Mouse (Mus musculus) spleen, adult 12 weeks (tissue): ENCODE measurements around the gene Acp2.

ENCODE experiments used
- DNase-seq: peaks from one replicate; pipeline ENCODE4 v3.0.0; 2022; ENCODE audit warnings: low spot score

The Acp2 gene

GRCm38 (mm10) chr2:91202222-91202971 lies at the start of gene Acp2, which contains the start of gene Nr1h3:
Gene Acp2 (plus strand): TSS chr2:91202885.
Gene Nr1h3 (minus strand): TSS chr2:91202834.
- DNase-seq: peak; percentile 88

GRCm38 (mm10) chr2:91152885-91153377 lies 49.8 kb upstream of the Acp2 start:
- no peak for DNase-seq

- no peak for DNase-seq
Measured at GRCm38 (mm10) chr2:91154091-91154490, 48.6 kb upstream of the Acp2 start.

GRCm38 (mm10) chr2:91157002-91157752 lies 45.5 kb upstream of the Acp2 start:
- DNase-seq: no peak

GRCm38 (mm10) chr2:91160591-91160990 lies 42.1 kb upstream of the Acp2 start:
- DNase-seq: no peak

- DNase-seq: no peak
Measured at GRCm38 (mm10) chr2:91162952-91163351, 39.7 kb upstream of the Acp2 start.

GRCm38 (mm10) chr2:91163532-91163931 lies 39.2 kb upstream of the Acp2 start:
- DNase-seq: no peak

GRCm38 (mm10) chr2:91164991-91165390 lies 37.7 kb upstream of the Acp2 start:
- DNase-seq: no peak

- no peak for DNase-seq
Measured at GRCm38 (mm10) chr2:91167629-91168028, 35.1 kb upstream of the Acp2 start.

- DNase-seq: no peak
Measured at GRCm38 (mm10) chr2:91169587-91170322, 32.9 kb upstream of the Acp2 start.

- DNase-seq: no peak
Measured at GRCm38 (mm10) chr2:91175490-91175889, 27.2 kb upstream of the Acp2 start.

GRCm38 (mm10) chr2:91176234-91176633 lies 26.5 kb upstream of the Acp2 start:
- no peak for DNase-seq

- no peak for DNase-seq
Measured at GRCm38 (mm10) chr2:91179825-91180224, 22.9 kb upstream of the Acp2 start.

- DNase-seq: no peak
Measured at GRCm38 (mm10) chr2:91180706-91181105, 22.0 kb upstream of the Acp2 start.

GRCm38 (mm10) chr2:91182016-91182404 lies 20.7 kb upstream of the Acp2 start:
- DNase-seq: no peak

- no peak for DNase-seq
Measured at GRCm38 (mm10) chr2:91182405-91183147, 20.1 kb upstream of the Acp2 start.

- DNase-seq: peak; percentile 92
Measured at GRCm38 (mm10) chr2:91183148-91183513, 19.6 kb upstream of the Acp2 start.

GRCm38 (mm10) chr2:91183711-91184405 lies 18.8 kb upstream of the Acp2 start, which contains the start of gene Madd:
Gene Madd (minus strand): TSS chr2:91183837.
- peak; percentile 49 for DNase-seq

GRCm38 (mm10) chr2:91186208-91186607 lies 16.5 kb upstream of the Acp2 start:
- no peak for DNase-seq

- DNase-seq: no peak
Measured at GRCm38 (mm10) chr2:91187431-91187830, 15.3 kb upstream of the Acp2 start.

GRCm38 (mm10) chr2:91190501-91190900 lies 12.2 kb upstream of the Acp2 start:
- no peak for DNase-seq
